Mouse (Mus musculus): ENCODE results near the gene Ccr8.

- TF ChIP-seq POLR2A (IDR thresholded peaks at IDR 0.05; ENCODE audit: control insufficient read depth, extremely low read depth, insufficient read depth, low read length, poor library complexity) (no peak), CTCF (IDR thresholded peaks at IDR 0.05; ENCODE audit: borderline replicate concordance, control insufficient read depth, extremely low read depth, insufficient read depth, low read length, poor library complexity) (no peak)
These were observed 35.7 kb upstream of the Ccr8 start for GRCm38 (mm10) chr9:120056201-120056600.

Measured in thymus, adult 2 months (tissue).